Mouse (Mus musculus) adrenal gland, postnatal 25 days (tissue): Measurements from ENCODE around the gene Bnip3. TPM values are rescaled to one million over a fixed set of nuclear protein-coding genes. Genes with fewer than 3 reads are reported as not detected.

Experiments used
- DNase-seq: peaks from one replicate; pipeline ENCODE4 v3.0.0; 2021; ENCODE audit warnings: mixed read lengths
- long read RNA-seq: library from polyadenylated mRNA; stranded (forward); transcript quantifications from one replicate; pipeline ENCODE4 v2.0.0, GENCODE M21; 2021
- total RNA-seq: library from RNA; stranded (reverse); gene quantifications from 2 replicates; pipeline ENCODE4 v1.2.3, GENCODE M21; 2021

Gene Bnip3
- total RNA-seq, result 183 and 265 TPM in 2 replicates
- long read RNA-seq, transcript Bnip3-201 (6 exons, 1,756 nt), result major isoform, 362 of 390 reads
- long read RNA-seq, partial matches to known transcripts, result 13 of 390 reads
- long read RNA-seq, other reads (novel, unspliced or antisense), result 14 of 390 reads

GRCm38 (mm10) chr7:138909277-138910192 lies at the start of gene Bnip3:
TSS of gene Bnip3 (minus strand) at chr7:138909519.
- peak; percentile 95 for DNase-seq

DNA sequence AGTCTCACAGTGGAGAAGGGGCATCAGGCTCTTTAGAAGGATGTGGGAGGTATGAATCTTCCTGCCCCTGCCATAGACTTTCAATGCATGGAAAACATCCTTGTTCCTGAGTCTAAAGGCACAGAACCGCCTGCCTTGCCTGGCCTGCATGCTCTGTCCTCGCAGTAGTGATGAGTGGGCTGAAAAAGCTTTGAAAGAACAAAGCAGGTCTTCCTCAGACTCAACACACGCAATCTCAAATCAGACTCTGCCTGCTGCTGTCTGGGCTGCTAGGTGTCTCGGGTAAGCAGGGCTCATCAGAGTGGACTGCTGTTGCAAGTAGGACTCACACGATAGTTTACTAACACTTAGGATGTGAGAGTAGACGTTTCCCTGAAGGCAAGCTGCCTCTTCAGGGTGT lies 47.8 kb upstream of the Bnip3 start:
- no peak for DNase-seq

- no peak for DNase-seq
These were observed 46.5 kb upstream of the Bnip3 start for GRCm38 (mm10) chr7:138955787-138956186.

GRCm38 (mm10) chr7:138948309-138948708 lies 39.0 kb upstream of the Bnip3 start:
- DNase-seq, result no peak

GRCm38 (mm10) chr7:138947741-138948140 lies 38.4 kb upstream of the Bnip3 start:
- no peak for DNase-seq

DNA sequence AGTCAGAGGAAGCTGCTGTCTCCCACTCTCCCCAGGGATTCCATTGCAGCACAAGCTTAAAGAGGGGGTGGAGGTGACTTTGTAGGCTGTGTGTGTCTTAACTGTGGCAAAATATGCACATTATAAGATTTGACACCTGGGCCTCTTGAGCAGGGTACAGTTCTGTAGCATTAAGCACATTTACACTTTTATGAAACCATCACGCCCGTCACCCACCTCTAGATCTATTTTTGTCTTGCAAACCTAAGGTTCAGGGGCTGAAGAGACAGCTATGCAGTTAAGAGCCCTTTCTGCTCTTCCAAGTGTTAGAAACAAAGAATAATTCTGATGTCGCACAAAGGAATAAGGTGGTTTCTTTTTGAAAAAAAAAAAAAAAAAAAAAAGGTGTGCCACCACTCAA lies 36.3 kb upstream of the Bnip3 start:
- DNase-seq, result no peak

GRCm38 (mm10) chr7:138942301-138942700 lies 33.0 kb upstream of the Bnip3 start:
- peak; percentile 23 for DNase-seq

- peak; percentile 36 for DNase-seq
These were observed 32.3 kb upstream of the Bnip3 start for GRCm38 (mm10) chr7:138941571-138941970.

GRCm38 (mm10) chr7:138940612-138941461 lies 31.5 kb upstream of the Bnip3 start, which contains the start of gene Jakmip3:
TSS of gene Jakmip3 (plus strand) at chr7:138940730.
- peak; percentile 39 for DNase-seq

DNA sequence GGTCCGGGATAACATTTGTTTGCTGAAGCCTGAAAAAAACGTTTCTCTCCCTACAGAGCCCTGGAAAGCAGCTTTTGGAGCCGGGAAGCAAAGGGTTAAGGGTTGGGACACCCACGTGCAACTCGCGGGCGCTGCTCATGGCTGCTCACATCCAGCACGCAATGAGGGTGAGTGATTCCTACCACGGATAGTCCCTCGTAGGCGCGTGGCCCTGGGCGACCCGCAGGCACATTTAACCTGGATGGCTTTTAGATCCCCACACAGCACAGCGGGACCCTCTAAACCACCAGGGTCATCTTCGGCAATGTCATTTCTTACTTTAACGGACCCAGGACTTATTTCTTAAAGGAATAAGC lies 30.9 kb upstream of the Bnip3 start:
- peak; percentile 37 for DNase-seq

GRCm38 (mm10) chr7:138938991-138939390 lies 29.7 kb upstream of the Bnip3 start:
- no peak for DNase-seq

GRCm38 (mm10) chr7:138934523-138934922 lies 25.2 kb upstream of the Bnip3 start:
- no peak for DNase-seq

GRCm38 (mm10) chr7:138928456-138928855 lies 19.1 kb upstream of the Bnip3 start:
- DNase-seq, result no peak

- DNase-seq, result peak; percentile 33
These were observed 14.6 kb upstream of the Bnip3 start for GRCm38 (mm10) chr7:138923756-138924425.

DNA sequence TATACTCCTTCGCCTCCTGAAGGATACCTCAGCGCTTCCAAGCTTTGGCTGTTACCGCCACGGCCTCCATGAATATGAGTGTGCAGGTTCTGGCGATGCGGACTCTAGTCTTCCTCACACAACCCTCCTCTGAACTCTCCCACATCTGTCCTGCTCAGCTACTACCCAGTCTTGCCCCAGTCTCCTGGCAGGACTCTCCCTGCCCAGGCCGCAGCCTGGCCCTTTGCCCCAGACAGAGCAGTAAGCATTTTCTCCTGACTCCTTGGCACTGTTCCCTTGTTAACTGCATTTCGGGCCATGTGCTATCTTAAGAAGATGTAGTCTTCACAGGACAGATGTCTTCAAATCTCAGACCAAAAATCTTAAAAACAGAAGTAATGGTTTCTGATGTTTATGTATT lies 12.3 kb upstream of the Bnip3 start:
- DNase-seq, result no peak

- peak; percentile 78 for DNase-seq
These were observed 10.0 kb upstream of the Bnip3 start for GRCm38 (mm10) chr7:138919156-138919944.

GRCm38 (mm10) chr7:138913616-138914015 lies 4.3 kb upstream of the Bnip3 start:
- DNase-seq, result no peak

- DNase-seq, result no peak
These were observed 859 bp upstream of the Bnip3 start for GRCm38 (mm10) chr7:138910193-138910562.

- no peak for DNase-seq
These were observed 497 bp downstream of the Bnip3 start for GRCm38 (mm10) chr7:138908768-138909276.

- DNase-seq, result no peak
These were observed 1.3 kb downstream of the Bnip3 start for GRCm38 (mm10) chr7:138907976-138908375.

DNA sequence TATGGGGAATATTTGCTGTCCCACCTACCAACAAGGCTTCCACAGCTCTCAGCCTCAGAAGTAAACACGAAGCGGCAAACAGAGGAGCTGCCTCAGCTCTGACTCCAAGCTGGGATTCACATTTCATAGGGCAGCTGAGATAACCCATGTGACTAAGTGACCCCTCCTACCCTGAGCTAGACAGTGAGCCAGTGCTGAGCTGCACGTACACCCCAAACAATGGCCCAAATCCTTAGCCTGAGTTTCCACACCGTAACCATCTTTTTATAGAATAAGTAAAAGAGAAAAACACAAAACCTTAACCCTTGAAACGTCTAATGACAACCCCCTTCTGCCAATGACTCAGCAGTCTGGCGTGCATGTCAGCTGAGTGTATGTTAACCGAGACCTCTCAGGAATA lies 2.3 kb downstream of the Bnip3 start:
- DNase-seq, result peak; percentile 38
